Mouse (Mus musculus): ENCODE results near the gene Cnot8.

The Cnot8 gene

DNA sequence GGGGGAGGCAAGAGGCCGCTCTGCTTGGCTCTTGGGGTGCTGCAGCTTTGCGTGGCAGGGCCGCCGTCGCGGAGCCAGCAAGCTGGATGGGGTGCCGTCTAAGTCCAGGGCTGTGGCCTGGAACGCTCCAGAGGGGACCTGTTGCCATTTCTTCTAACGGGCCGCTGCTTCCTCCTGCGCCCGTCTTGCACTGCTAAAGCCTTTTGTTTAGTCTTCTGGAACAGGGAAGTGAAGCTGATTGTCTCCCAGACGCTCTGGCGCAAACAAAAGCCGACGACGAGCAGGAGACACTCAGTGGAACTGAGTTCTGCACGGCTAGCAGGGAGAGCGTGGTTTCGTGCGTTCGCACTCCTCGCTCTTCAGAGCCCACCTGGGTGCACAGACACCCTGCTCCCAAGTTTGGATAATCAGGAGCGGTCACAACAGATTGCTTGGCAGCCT lies 418 bp downstream of the Cnot8 start:
- CTCF ChIA-PET = no interaction called here

DNA sequence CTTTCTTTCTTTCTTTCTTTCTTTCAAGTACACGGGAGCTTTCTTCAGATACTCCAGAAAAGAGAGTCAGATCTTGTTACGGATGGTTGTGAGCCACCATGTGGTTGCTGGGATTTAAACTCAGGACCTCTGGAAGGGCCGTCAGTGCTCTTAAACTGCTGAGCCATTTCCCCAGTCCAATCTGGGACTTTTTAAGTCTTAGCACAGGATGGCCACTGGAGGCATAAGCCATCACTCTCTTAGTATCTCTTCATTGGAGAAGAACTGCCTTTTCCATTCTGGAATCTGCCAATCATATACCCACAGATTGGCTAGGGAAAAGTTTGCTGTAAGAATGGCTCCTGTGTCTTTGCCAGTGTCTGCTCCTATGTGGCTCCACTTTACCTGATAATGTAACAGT lies 3.1 kb downstream of the Cnot8 start:
- CTCF ChIA-PET = interaction anchor here (0.7 kb wide), 1 partner anchor 76 kb away, joined by 20 read pairs; no protein-coding TSS in a partner anchor

DNA sequence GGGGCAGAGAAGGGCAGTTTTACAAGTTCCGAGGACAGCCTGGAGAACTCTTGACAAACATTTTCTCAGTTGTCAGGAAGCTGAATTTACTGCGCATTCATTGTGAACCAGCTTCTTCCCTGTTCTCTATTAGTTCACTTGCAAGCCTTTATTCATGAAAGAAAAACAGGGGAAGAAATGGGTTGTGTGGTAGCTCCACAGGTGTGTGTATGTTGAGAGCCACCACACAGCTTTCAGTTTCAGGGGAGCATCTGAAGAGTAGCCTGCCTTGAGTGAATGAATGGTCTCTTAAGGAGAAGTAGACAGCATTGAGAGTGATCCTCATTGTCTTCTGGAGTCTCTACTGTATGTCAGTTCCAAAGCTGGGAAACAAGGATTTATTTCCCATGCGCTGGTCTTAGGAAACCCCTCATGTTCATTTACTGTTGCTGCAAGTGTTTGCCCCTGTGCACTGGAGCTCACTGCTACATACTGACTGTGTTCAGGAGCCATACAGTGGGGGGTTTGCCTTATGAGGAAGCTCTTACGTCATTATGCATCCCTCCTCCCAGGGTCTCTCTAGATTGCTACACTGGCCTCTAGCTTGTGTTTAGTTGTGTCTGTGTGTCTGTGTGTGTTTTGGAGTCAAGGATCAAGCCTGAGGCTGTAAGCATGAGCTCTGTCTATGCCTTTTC lies 3.8 kb downstream of the Cnot8 start:
- CTCF ChIA-PET = no interaction called here

DNA sequence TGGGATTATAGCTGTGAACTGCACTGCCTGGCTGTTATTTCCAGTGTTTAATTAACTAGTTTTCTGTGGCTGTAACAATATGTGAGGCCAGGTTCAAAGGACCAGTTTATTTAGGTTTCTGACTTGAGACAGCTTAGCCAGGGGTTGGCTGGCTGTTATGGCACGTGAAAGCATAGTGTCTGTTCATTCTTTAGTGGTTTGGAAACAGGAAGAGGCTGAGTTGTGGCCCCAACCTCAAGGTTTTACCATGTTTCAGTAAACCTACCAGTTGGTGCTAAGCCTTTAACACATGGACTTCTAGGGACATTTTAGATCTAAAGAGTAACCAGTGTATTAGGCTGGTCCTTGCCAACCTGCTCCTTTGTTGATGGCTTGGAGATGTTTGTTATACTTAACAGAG lies 12.6 kb downstream of the Cnot8 start:
- CTCF ChIA-PET = no interaction called here

DNA sequence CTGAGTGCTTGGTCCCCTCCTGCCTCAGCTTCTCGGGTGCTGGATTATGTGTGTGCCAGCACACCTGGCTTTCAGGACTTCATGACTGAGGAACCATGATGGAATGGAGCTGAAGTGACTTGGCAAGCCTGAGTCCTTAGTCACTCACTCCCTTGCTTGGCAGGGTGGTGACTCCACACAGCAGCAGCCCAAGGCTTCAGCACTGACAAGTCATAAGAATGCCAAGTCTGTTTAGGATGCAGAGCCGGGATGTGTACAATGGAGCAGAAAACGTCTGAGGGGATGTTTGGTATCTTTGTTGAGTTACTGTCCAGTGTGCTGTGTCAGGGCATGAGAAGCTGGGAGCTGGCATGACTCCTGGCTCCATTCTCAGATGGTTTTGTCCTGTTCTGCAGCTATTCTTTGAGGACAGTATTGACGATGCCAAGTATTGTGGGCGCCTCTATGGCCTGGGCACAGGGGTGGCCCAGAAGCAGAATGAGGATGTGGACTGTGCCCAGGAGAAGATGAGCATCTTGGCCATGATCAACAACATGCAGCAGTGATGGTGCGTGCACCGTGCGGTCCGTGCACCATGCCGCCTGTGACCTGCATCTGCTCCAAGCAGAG lies 13.2 kb downstream of the Cnot8 start:
- CTCF ChIA-PET = no interaction called here

GRCm38 (mm10) chr11:58120655-58121054 lies 16.7 kb downstream of the Cnot8 start:
- CTCF ChIA-PET = no interaction called here

DNA sequence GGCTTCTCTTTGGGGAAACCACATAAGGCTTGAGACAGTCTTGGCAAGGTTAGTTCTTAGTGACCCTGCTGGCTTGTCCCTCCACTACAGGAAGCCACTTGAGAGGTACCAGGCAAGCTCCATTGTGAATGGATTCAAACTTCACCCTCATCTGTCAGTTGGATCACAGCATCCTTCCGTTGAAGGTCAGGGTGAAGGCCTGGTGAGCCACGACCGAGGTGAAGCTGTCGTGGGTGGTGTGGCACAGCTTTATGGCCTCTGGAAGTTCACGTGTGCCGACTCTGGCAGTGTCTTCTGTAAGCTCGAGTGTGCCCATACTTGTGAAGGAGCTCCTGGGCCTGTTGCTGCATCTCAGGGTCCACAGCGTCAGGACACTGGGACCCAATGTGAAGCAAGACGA lies 17.4 kb downstream of the Cnot8 start:
- CTCF ChIA-PET = no interaction called here

DNA sequence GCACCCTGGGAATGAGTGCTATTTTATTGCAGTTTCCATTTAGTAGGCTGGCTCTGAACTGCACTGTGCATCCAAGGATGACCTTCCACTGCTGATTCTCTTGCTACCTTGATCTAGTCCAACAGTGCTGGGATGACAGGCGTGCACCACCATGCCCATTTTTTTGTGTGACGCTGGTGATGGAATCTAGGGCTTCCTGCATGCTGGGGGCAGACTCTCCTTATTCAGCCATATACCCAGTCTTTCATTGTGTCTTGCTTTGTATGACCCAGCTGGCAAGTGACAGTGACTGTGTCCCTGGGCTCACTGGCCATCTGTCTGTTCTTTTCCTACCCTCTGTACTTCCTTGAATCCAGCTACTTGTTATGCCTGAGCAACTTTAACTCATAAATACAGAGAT lies 19.8 kb downstream of the Cnot8 start:
- CTCF ChIA-PET = no interaction called here

GRCm38 (mm10) chr11:58125021-58125420 lies 21.1 kb downstream of the Cnot8 start:
- CTCF ChIA-PET = no interaction called here

DNA sequence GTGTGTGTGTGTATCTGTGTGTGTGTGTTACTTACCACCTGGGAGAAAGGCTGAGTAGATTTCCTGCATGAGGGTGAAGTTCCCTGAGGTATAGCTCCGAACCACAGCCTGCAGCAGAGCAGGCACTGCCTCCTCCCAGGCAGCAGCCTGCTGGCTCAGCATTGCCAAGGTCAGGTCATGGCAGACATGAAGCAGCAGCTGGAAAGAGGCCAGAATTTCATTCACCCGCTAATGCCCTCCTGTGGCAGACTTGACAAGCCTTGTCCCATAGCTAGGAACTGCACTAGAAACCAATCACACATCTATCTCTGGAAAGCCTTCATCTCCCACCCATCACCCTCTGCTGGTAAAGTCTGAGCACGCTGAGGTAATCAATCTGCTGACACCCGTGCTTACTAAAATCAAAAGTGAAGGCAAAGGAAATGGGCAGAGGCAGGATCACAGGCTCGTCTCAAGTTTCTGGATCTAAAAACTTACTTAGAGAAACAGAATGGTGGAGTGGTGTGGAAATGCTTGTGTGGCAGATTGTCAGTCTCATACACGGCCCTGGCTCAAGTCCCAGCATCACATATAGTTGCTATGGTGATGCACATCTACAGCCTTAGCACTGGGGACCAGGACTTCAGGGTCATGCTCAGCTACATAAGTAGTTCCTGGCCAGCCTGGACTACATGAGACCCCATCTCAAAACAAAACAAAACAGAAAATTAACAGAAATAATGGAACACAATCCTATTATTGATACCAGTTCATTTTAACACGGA lies 22.6 kb downstream of the Cnot8 start:
- CTCF ChIA-PET = no interaction called here

DNA sequence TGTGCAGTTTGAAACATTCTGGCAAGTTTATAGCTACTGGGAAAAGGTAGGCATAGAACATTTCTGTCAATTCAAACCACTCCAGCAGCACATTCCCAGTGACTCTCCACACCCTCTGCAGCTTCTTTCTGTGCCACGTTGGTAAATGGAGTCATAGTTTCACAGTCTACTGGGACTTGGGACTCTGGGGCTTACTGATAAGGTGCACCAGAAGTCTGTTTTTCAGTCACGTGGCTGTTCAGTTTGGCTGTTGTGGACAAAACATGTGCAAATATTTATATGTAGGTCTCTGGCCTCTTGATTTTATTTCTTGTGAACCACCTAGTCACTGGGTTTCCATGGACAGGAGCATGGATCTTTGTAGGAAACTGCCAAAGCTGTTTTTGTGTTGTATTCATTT lies 23.6 kb downstream of the Cnot8 start:
- CTCF ChIA-PET = no interaction called here

GRCm38 (mm10) chr11:58129302-58129843 lies 25.4 kb downstream of the Cnot8 start:
- CTCF ChIA-PET = interaction anchor here (0.7 kb wide), 1 partner anchor 38 kb away, joined by 3 read pairs; no protein-coding TSS in a partner anchor

GRCm38 (mm10) chr11:58132026-58132425 lies 28.1 kb downstream of the Cnot8 start:
- CTCF ChIA-PET = no interaction called here

DNA sequence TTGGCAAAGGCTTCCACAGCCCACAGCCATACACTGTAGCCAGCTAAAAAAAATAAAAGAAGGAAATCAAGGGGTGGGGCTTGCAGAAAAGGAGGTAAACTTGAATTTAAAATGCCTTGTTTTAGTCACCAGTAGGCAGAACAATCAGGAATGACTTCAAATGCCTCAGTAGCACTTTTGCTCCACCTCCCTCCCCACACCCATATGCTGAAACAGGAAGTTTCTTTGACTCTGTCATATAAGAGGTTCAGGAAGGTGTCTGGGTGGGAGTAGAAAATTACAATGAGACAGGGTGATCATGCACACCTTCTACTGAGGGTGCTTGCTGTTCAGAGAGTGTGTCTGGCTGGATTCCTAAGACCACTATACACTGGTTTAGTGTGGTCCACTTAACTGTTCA lies 30.9 kb downstream of the Cnot8 start:
- CTCF ChIA-PET = no interaction called here

DNA sequence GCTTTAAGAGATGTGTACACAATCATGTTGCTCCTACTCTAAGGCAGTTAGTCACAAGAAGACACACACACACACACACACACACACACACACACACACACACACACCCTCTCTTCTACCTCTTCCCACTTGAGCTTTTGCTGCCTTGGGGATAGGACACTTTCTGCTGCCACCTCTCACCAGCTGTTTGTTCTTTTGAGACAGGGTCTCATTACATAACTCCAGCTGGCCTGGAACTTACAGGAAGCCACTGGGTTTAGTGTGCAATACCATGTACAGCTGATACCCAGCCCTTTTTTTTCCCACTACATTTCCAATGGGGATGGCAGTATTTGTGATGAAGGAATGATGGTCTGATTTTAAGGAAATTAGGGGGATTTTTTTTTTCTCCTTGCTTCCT lies 31.3 kb downstream of the Cnot8 start:
- CTCF ChIA-PET = no interaction called here

DNA sequence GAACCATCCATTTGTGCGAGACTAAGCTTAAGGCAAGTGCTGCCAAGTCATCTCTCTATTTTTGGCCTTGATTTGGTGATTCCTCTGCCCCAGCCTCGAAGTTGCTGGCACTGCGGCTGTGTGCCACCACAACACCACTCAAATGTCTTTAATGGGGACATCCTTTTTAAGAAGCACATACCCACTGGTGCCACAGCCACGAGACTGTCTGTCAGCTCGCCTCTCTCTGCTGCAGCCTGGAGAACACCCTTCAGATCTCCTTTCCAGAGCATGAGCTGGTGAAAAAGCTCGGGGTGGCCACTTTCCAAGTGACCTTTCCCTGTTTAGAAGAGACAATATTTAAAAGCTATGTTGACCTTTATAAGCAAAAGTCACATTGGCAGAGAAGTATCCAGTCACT lies 32.7 kb downstream of the Cnot8 start:
- CTCF ChIA-PET = no interaction called here

DNA sequence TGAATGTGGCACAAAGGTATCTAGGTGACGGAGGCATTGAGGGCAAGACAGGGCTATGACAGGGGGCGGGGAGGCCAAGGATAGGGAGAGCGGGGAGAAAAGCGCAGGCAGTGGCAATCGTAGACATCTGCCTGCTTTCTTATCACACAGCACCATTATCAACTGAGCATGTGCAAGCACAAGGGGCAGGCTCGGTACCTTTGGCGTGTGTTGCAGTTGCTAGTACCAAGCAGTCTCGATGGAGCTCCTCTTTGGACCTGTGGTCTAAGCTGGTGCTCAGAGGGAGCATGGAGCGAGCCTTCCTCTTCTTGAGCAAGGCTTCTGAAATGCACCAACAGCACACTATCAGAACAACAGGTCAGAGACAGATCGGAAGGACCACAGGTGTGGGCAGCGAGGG lies 34.9 kb downstream of the Cnot8 start:
- CTCF ChIA-PET = interaction anchor here (0.7 kb wide), 1 partner anchor 86 kb away, joined by 3 read pairs; no protein-coding TSS in a partner anchor

DNA sequence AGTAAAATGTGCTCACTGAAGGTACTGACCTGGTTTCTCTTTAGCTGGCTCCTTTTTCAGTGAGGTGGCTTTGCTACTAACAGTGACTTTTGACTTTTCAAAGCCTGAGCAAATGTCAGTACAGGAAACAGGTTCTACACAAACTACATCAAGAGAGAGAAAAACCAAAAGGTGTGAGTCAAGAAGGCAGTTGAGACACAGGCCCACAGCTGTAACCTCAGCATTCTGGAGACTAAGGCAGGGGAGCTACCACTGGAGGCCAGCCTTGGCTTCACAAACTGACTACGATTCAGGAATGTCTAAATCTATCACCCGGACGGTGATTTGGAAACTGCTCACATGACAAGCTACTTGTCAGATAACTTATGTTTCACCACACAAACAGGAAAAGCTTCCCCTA lies 35.5 kb downstream of the Cnot8 start:
- CTCF ChIA-PET = no interaction called here

DNA sequence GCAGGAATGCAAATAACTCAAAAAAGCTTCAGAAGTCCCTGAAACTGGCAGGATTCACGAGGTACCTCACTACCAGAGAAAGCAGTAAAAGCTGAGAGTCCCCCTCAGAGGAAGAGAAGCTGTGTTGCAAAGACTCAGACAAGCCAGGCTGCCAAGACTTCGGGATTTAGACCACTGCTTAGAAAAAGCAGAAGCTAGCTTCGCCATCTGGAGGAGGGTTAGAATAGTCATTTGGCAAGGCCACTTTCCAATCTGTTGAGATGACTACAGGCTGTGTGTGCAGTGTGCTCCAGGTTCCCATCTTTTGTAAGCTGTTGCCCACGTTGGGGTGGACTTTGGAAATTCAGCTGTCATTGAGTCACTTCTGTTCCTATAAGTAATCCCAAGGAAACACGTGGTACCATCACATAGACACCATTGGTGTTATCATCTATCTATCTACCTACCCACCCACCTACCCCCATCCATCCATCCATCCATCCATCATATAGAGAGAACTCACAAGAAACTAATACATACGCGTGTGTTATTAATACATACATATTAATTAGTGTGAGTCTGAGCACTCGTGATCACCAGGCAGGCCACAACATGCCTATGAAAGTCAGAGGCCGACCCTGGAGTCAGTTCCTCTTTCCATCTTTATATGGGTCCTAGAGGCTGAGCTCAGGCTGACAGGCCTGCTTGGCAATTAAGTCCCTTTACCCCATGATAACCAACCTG lies 39.9 kb downstream of the Cnot8 start:
- CTCF ChIA-PET = no interaction called here

DNA sequence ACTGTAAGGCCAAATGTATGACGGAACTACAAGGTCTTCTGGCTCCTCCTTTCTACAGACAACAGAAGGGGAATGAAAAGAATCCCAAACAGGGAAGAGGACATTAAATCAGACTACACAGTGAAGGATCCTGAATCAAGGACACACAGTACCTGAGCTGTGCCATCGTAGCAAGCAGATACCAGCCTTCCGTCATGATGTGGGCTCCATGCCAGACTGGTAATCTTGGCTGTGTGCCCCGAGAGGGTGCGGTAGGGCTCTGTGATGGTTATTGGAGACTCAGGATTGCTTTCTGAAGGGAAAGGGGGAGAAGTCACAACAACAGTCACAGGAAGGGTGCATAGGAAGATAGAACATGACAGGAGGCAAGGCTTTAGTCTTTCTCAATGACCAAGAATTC lies 42.3 kb downstream of the Cnot8 start:
- CTCF ChIA-PET = no interaction called here

GRCm38 (mm10) chr11:58155458-58155857 lies 51.5 kb downstream of the Cnot8 start:
- CTCF ChIA-PET = no interaction called here

DNA sequence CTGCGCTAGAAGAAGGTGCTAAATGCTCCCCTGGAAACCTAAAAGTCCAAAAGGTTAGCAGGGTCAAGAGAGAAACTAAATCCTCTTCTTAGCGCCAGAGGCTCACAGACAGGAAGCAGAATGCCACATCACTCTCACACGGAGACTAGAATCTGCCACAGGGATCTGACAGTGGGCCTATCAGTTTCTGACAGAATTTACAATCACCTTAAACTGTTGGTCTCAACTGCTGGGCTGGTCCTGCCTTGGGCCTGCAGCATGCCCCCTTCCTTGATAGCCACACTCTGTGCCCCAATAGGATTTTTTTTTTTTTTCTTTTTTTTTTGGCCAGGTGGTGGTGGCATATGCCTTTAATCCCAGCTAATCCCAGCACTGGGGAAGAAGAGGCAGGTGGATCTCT lies 52.9 kb downstream of the Cnot8 start:
- CTCF ChIA-PET = no interaction called here

Measured in spleen, embryonic (tissue).